Comparison of ENCODE assay signal across 37 mouse cellular contexts in the genomic region with DNA sequence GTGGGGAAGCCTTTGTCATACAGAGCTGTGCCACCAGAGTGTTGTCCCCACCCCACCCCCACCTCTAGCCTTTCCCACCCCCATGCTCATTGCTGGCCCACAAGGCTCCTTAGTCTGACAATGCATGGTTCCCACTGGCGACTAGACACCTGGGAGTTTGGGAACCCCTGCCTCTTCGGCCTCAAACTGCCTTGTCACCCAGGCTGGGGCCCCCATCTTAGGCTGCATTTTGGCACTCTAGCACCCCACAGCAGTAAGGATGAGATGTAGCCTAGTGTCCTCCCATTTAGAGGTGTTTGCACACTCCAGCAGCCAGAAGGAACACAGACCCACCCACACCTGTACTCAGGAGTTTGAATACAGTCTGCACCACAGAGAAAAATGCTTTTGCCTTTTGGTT. TPM values are rescaled to one million over a fixed set of nuclear protein-coding genes. Genes with fewer than 3 reads are reported as not detected.
"Had no signal": no experiment of that assay in that cellular context is flagged by ENCODE, and none has a peak within 500 bp of the region (broad histone marks: within the 10 kb centered on the region; RNA-seq: fewer than 3 reads in every experiment).

No protein-coding gene starts in this region.

- H3K9me3 ChIP-seq: heart, embryonic 10.5 days; heart, embryonic 13.5 days; heart, embryonic 15.5 days; hindbrain, embryonic 13.5 days; hindbrain, embryonic 15.5 days; limb, embryonic 10.5 days; limb, embryonic 12.5 days; liver, embryonic 13.5 days; liver, embryonic 15.5 days had no signal

- H3K9ac ChIP-seq: heart, embryonic 13.5 days; heart, embryonic 15.5 days; hindbrain, embryonic 13.5 days; hindbrain, embryonic 15.5 days; limb, embryonic 12.5 days; liver, embryonic 13.5 days; liver, embryonic 15.5 days; liver, postnatal 0 days had no signal

- H3K4me1 ChIP-seq: heart, embryonic 15.5 days; hindbrain, embryonic 13.5 days; hindbrain, embryonic 15.5 days; limb, embryonic 12.5 days had no signal

- H3K27me3 ChIP-seq: heart, embryonic 13.5 days; heart, embryonic 15.5 days; hindbrain, embryonic 13.5 days; hindbrain, embryonic 15.5 days; liver, embryonic 13.5 days; liver, embryonic 15.5 days had no signal

- H3K27ac ChIP-seq: heart, embryonic 10.5 days; heart, embryonic 13.5 days; heart, embryonic 15.5 days; hindbrain, embryonic 13.5 days; hindbrain, embryonic 15.5 days; hindbrain, postnatal 0 days; layer of hippocampus, adult 2 months; limb, embryonic 10.5 days; limb, embryonic 12.5 days; liver, embryonic 13.5 days; liver, embryonic 15.5 days had no signal

- H3K4me3 ChIP-seq: heart, embryonic 10.5 days; heart, embryonic 13.5 days; heart, embryonic 15.5 days; hindbrain, embryonic 13.5 days; hindbrain, embryonic 15.5 days; layer of hippocampus, adult 2 months; limb, embryonic 10.5 days; limb, embryonic 12.5 days; liver, embryonic 13.5 days; liver, embryonic 15.5 days had no signal

- ATAC-seq: hindbrain, postnatal 0 days; intestine, postnatal 0 days; liver, postnatal 0 days had no signal

- DNase-seq: gastrocnemius, postnatal 14 days; gastrocnemius, postnatal 36 days; heart, adult 18-20 months; heart, postnatal 14 days; heart, postnatal 36 days; kidney, adult 18-20 months; kidney, adult 8-10 months; kidney, postnatal 10 days; kidney, postnatal 25 days; kidney, postnatal 4 days; layer of hippocampus, adult 9-11 months; layer of hippocampus, postnatal 36 days; liver; liver, embryonic 13.5 days; liver, postnatal 0 days had no signal

- H3K4me2 ChIP-seq: heart, embryonic 13.5 days; heart, embryonic 15.5 days; hindbrain, embryonic 13.5 days; hindbrain, embryonic 15.5 days; limb, embryonic 12.5 days; liver, embryonic 11.5 days; liver, embryonic 13.5 days; liver, embryonic 15.5 days had no signal

RNA-seq across cellular contexts. Expression of a gene that starts 25.7 kb away (rescaled TPM):
- total RNA-seq: gastrocnemius, adult 18-20 months; gastrocnemius, adult 8-10 months; gastrocnemius, postnatal 14 days; gastrocnemius, postnatal 36 days; heart, adult 8-10 months; heart, postnatal 36 days; hematopoietic stem cell, adult 5-6 weeks; hindbrain, postnatal 0 days; layer of hippocampus, adult 2 months; layer of hippocampus, postnatal 14 days; left cerebral cortex, adult 18-20 months; left cerebral cortex, adult 8-10 months; left cerebral cortex, postnatal 14 days; left cerebral cortex, postnatal 36 days had no signal
- polyA plus RNA-seq: heart, postnatal 0 days; hindbrain, embryonic 13.5 days; liver, embryonic 15.5 days had no signal
